Mouse (Mus musculus): ENCODE results near the gene Stom. TPM values are rescaled to one million over a fixed set of nuclear protein-coding genes. Genes with fewer than 3 reads are reported as not detected.

The Stom gene
- total and polyA plus RNA-seq, 2 experiments from 2014 or later, result 48.4 to 79.0 TPM

DNA sequence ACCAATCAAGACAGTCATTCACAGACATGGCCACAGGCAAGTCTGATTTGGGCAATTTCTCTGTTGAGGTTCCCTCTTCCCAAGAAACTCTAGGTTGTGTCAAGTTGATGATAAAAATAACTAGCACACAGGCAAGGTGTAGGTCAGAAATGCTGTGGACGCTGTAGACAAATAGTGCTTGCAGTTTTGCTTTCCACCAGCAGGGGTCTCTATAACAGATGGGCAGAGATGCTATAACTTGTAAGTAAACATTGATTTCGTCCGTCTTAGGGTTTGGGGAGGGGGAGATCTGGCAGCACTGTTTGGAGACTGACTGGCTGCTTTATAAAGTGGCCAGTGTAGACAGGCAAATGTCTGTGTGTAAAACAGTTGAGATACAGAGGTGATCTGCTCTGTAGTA, 44.9 kb downstream of the Stom start:
- Histone ChIP-seq H3K4me2 (ENCODE audit: low read depth, low read length) (no peak overlapping the region), H3K4me1 (ENCODE audit: control insufficient read depth, insufficient read depth) (peaks cover 13% of the 10 kb centered on the region), H3K9me3 (replicated peaks; ENCODE audit: control insufficient read depth, low read length) (no peaks in the 10 kb centered on the region), H3K9ac (replicated peaks; ENCODE audit: low read depth, low read length) (no peak overlapping the region), H3K27me3 (ENCODE audit: control insufficient read depth, insufficient read depth, low read length) (no peaks in the 10 kb centered on the region), H3K27ac (ENCODE audit: low read depth) (peak overlapping the region; percentile 62; the same call in 1 of the 2 replicates), H3K4me3 (ENCODE audit: low read depth, low read length) (no peak overlapping the region), H3K36me3 (replicated peaks; ENCODE audit: control insufficient read depth, insufficient read depth, low read length) (peaks cover 48% of the 10 kb centered on the region)
- DNase-seq (ENCODE audit: low spot score) (peak; percentile 41), ATAC-seq (ENCODE audit: insufficient read depth, low read depth) (no peak)
- WGBS, result 24% methylated on average over 3 of the region's 3 CpGs
- TF ChIP-seq EP300 (IDR thresholded peaks at IDR 0.05; ENCODE audit: low read depth) (no peak), CTCF (IDR thresholded peaks at IDR 0.05; ENCODE audit: low read depth) (peak; percentile 75)

DNA sequence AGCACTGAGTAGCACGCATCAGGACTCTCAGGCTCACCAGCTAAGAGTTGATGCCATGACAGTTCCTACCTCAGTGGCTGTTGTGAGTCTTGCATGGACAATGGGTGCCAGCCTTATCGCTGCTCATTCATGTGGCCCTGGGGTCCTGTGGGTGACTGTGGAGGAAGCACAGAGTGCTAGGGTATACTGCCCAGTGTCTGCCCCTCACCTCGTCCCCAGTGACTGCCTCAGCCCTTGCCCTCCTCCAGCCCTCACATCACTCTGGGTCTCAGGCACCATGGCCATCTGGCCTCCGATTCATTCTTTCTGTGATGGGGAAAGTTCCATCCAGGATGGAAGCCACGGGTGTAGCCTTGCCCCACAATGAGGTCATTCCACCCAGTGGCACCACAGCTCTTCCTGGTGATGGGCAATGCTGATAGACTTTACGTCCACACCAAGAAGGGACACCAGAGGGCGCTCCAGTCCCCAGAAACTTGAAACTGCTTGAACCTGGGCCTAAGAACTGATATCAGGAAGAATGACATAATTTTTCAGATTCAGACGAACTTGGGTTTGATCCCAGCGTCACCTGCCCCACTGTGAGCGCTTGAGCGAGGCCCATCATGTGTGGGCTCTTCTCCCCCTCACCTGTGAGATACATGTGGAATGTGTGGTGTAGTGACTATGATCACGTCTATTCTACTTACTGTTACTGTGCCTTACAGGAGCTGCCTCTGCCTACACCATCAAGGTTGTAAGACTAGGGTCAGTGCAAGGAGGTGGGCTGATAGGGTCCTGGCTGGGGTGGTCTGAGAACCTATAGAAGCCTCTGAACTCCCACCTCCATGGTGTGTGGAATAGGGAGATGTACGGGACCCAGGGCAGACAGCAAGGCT, 47.8 kb downstream of the Stom start:
- Histone ChIP-seq H3K4me2 (ENCODE audit: low read depth, low read length) (no peak overlapping the region), H3K27me3 (ENCODE audit: control insufficient read depth, insufficient read depth, low read length) (no peaks in the 10 kb centered on the region), H3K27ac (ENCODE audit: low read depth) (no peak overlapping the region), H3K36me3 (replicated peaks; ENCODE audit: control insufficient read depth, insufficient read depth, low read length) (peaks cover 54% of the 10 kb centered on the region), H3K9me3 (replicated peaks; ENCODE audit: control insufficient read depth, low read length) (no peaks in the 10 kb centered on the region), H3K9ac (replicated peaks; ENCODE audit: low read depth, low read length) (no peak overlapping the region), H3K4me1 (ENCODE audit: control insufficient read depth, insufficient read depth) (peaks cover 13% of the 10 kb centered on the region), H3K4me3 (ENCODE audit: low read depth, low read length) (no peak overlapping the region)
- peak; percentile 48 for DNase-seq (ENCODE audit: low spot score)
- no peak for TF ChIP-seq EP300 (IDR thresholded peaks at IDR 0.05; ENCODE audit: low read depth)
- peak; percentile 76 for TF ChIP-seq CTCF (IDR thresholded peaks at IDR 0.05; ENCODE audit: low read depth)
- 39% methylated on average over 13 of the region's 13 CpGs for WGBS
- peak; percentile 54; the same call in 1 of the 2 replicates for ATAC-seq (ENCODE audit: insufficient read depth, low read depth)

DNA sequence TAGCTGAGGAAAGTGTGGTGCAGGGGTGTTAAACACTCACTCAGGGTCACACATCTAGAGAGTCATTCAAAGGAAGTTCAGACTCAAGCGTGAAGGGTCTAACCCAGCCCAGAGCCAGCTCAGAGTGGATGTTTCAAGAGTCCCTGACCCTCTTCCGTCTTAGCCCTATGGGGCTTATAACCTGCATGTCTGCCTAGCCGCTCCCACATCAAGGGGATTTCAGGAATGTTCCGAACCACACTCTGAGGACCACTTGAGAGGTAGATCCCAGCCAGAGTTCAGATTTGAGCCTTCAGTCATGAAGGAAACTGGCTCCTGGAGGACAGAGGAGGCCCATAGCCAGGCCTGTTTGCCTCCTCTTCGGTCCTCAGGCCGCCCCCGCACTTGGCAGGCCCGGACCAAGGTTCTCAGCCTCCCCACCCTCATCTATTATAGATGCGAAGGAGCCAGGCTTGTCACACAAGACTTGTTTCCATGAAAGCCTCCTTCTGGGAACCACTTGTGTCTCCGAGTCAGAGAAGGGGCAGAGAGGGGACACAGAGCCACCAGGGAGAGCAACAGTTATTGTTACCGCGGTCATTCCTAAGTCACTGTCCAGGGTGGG, 49.7 kb downstream of the Stom start:
- H3K27ac ChIP-seq (ENCODE audit: low read depth), result 0 out of 2 replicates have a peak overlapping the region, but pooled peaks have one; percentile 7
- H3K4me2 ChIP-seq (ENCODE audit: low read depth, low read length), result no peak overlapping the region
- no peak overlapping the region for H3K4me3 ChIP-seq (ENCODE audit: low read depth, low read length)
- peaks cover 55% of the 10 kb centered on the region for H3K36me3 ChIP-seq (replicated peaks; ENCODE audit: control insufficient read depth, insufficient read depth, low read length)
- TF ChIP-seq CTCF (IDR thresholded peaks at IDR 0.05; ENCODE audit: low read depth), result no peak
- ATAC-seq (ENCODE audit: insufficient read depth, low read depth), result no peak
- 67% methylated on average over 12 of the region's 12 CpGs for whole genome bisulfite sequencing
- DNase-seq (ENCODE audit: low spot score), result no peak
- H3K9ac ChIP-seq (replicated peaks; ENCODE audit: low read depth, low read length), result no peak overlapping the region
- peaks cover 6% of the 10 kb centered on the region for H3K4me1 ChIP-seq (ENCODE audit: control insufficient read depth, insufficient read depth)
- H3K27me3 ChIP-seq (ENCODE audit: control insufficient read depth, insufficient read depth, low read length), result no peaks in the 10 kb centered on the region
- no peaks in the 10 kb centered on the region for H3K9me3 ChIP-seq (replicated peaks; ENCODE audit: control insufficient read depth, low read length)

- WGBS, result 84% methylated on average over 5 of the region's 5 CpGs
Measured at GRCm38 (mm10) chr2:35285209-35285608, 51.6 kb downstream of the Stom start.

DNA sequence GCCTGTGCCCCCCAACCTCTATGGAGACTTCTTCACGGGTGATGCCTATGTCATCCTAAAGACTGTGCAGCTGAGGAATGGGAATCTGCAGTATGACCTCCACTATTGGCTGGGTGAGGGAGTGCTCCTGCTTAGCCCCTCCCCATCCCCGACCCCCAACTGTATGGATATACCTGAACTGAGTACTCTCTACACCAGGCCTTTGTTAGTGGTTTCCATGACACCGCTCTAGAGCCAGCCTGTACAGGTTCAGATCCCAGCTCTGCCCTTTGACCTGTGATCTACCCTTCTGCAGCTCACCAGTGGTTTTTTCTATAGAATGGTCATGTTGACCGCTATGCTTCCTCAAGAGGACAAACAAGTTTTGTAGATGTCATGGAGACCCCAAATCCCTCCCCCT, 52.8 kb downstream of the Stom start:
- Histone ChIP-seq H3K9me3 (replicated peaks; ENCODE audit: control insufficient read depth, low read length) (no peaks in the 10 kb centered on the region), H3K4me1 (ENCODE audit: control insufficient read depth, insufficient read depth) (peaks cover 17% of the 10 kb centered on the region), H3K9ac (replicated peaks; ENCODE audit: low read depth, low read length) (no peak overlapping the region), H3K36me3 (replicated peaks; ENCODE audit: control insufficient read depth, insufficient read depth, low read length) (peaks cover 28% of the 10 kb centered on the region), H3K4me2 (ENCODE audit: low read depth, low read length) (no peak overlapping the region), H3K4me3 (ENCODE audit: low read depth, low read length) (no peak overlapping the region), H3K27me3 (ENCODE audit: control insufficient read depth, insufficient read depth, low read length) (no peaks in the 10 kb centered on the region), H3K27ac (ENCODE audit: low read depth) (no peak overlapping the region)
- no peak for TF ChIP-seq EP300 (IDR thresholded peaks at IDR 0.05; ENCODE audit: low read depth)
- TF ChIP-seq CTCF (IDR thresholded peaks at IDR 0.05; ENCODE audit: low read depth), result no peak
- DNase-seq (ENCODE audit: low spot score) (no peak), ATAC-seq (ENCODE audit: insufficient read depth, low read depth) (no peak)
- WGBS, result 78% methylated on average over 4 of the region's 4 CpGs

More at GRCm38 (mm10) chr2:35285209-35285608, 51.6 kb downstream of the Stom start:
- Histone ChIP-seq H3K4me2 (ENCODE audit: low read depth, low read length) (no peak overlapping the region), H3K4me1 (ENCODE audit: control insufficient read depth, insufficient read depth) (peaks cover 12% of the 10 kb centered on the region; the same call in 1 of the 2 replicates), H3K9ac (replicated peaks; ENCODE audit: low read depth, low read length) (no peak overlapping the region), H3K27me3 (ENCODE audit: control insufficient read depth, insufficient read depth, low read length) (no peaks in the 10 kb centered on the region), H3K9me3 (replicated peaks; ENCODE audit: control insufficient read depth, low read length) (no peaks in the 10 kb centered on the region), H3K36me3 (replicated peaks; ENCODE audit: control insufficient read depth, insufficient read depth, low read length) (peaks cover 39% of the 10 kb centered on the region), H3K4me3 (ENCODE audit: low read depth, low read length) (no peak overlapping the region), H3K27ac (ENCODE audit: low read depth) (no peak overlapping the region)
- ATAC-seq (ENCODE audit: insufficient read depth, low read depth), result no peak
- TF ChIP-seq CTCF (IDR thresholded peaks at IDR 0.05; ENCODE audit: low read depth), result no peak
- TF ChIP-seq EP300 (IDR thresholded peaks at IDR 0.05; ENCODE audit: low read depth), result no peak
- DNase-seq (ENCODE audit: low spot score), result no peak

Data from heart, postnatal 0 days (tissue).